Mouse (Mus musculus): ENCODE measurements at regions not wholly inside any gene's neighbourhood (a gene's known extent, or its start where the extent isn't known, plus 50 kb on each side); places are given as distances from the start of the nearest gene placed in this dataset.

- Histone ChIP-seq H3K27me3 (ENCODE audit: control insufficient read depth, insufficient read depth, low read length) (no peaks in the 10 kb centered on the region), H3K9ac (ENCODE audit: low read length) (no peak overlapping the region), H3K27ac (ENCODE audit: low read depth, low read length) (no peak overlapping the region), H3K36me3 (ENCODE audit: control insufficient read depth, insufficient read depth, low read length) (no peaks in the 10 kb centered on the region), H3K4me2 (no peak overlapping the region), H3K4me1 (ENCODE audit: control insufficient read depth, insufficient read depth, low read length) (peaks cover 2% of the 10 kb centered on the region; the same call in 1 of the 2 replicates), H3K9me3 (ENCODE audit: control insufficient read depth, low read length) (no peaks in the 10 kb centered on the region), H3K4me3 (ENCODE audit: low read depth, low read length) (no peak overlapping the region)
- no peak for ATAC-seq (ENCODE audit: low FRiP score)
- DNase-seq (ENCODE audit: low spot score, missing footprints) = no peak
- WGBS = 81% methylated on average over 25 of the region's 25 CpGs
These were observed 124.0 kb downstream of the Cdc42ep3 start for GRCm38 (mm10) chr17:79230653-79231489.

GRCm38 (mm10) chr17:79206563-79206962 lies 148.3 kb downstream of the Cdc42ep3 start:
- H3K27ac ChIP-seq (ENCODE audit: low read depth, low read length) = no peak overlapping the region
- no peaks in the 10 kb centered on the region for H3K36me3 ChIP-seq (ENCODE audit: control insufficient read depth, insufficient read depth, low read length)
- no peaks in the 10 kb centered on the region for H3K27me3 ChIP-seq (ENCODE audit: control insufficient read depth, insufficient read depth, low read length)
- no peak for DNase-seq (ENCODE audit: low spot score, missing footprints)
- WGBS = 88% methylated on average over 1 of the region's 1 CpGs
- H3K4me1 ChIP-seq (ENCODE audit: control insufficient read depth, insufficient read depth, low read length) = no peaks in the 10 kb centered on the region
- no peak overlapping the region for H3K4me2 ChIP-seq
- ATAC-seq (ENCODE audit: low FRiP score) = no peak
- H3K9me3 ChIP-seq (ENCODE audit: control insufficient read depth, low read length) = no peaks in the 10 kb centered on the region; the same call in 1 of the 2 replicates
- H3K4me3 ChIP-seq (ENCODE audit: low read depth, low read length) = no peak overlapping the region
- no peak overlapping the region for H3K9ac ChIP-seq (ENCODE audit: low read length)

- ATAC-seq (ENCODE audit: low FRiP score) = no peak
- no peak for DNase-seq (ENCODE audit: low spot score, missing footprints)
- no peak overlapping the region for H3K9ac ChIP-seq (ENCODE audit: low read length)
- H3K9me3 ChIP-seq (ENCODE audit: control insufficient read depth, low read length) = no peaks in the 10 kb centered on the region; the same call in 1 of the 2 replicates
- no peaks in the 10 kb centered on the region for H3K27me3 ChIP-seq (ENCODE audit: control insufficient read depth, insufficient read depth, low read length)
- H3K27ac ChIP-seq (ENCODE audit: low read depth, low read length) = no peak overlapping the region
- no peak overlapping the region for H3K4me3 ChIP-seq (ENCODE audit: low read depth, low read length)
- H3K4me2 ChIP-seq = no peak overlapping the region
- H3K4me1 ChIP-seq (ENCODE audit: control insufficient read depth, insufficient read depth, low read length) = no peaks in the 10 kb centered on the region
- 92% methylated on average over 4 of the region's 4 CpGs for WGBS
- H3K36me3 ChIP-seq (ENCODE audit: control insufficient read depth, insufficient read depth, low read length) = no peaks in the 10 kb centered on the region
These were observed 148.8 kb downstream of the Cdc42ep3 start for GRCm38 (mm10) chr17:79206111-79206510.

- Histone ChIP-seq H3K27ac (ENCODE audit: low read depth, low read length) (no peak overlapping the region), H3K9ac (ENCODE audit: low read length) (no peak overlapping the region), H3K36me3 (ENCODE audit: control insufficient read depth, insufficient read depth, low read length) (no peaks in the 10 kb centered on the region), H3K4me2 (no peak overlapping the region), H3K4me3 (ENCODE audit: low read depth, low read length) (no peak overlapping the region), H3K27me3 (ENCODE audit: control insufficient read depth, insufficient read depth, low read length) (no peaks in the 10 kb centered on the region), H3K9me3 (ENCODE audit: control insufficient read depth, low read length) (no peaks in the 10 kb centered on the region; the same call in 1 of the 2 replicates), H3K4me1 (ENCODE audit: control insufficient read depth, insufficient read depth, low read length) (no peaks in the 10 kb centered on the region)
- DNase-seq (ENCODE audit: low spot score, missing footprints) = no peak
- 59% methylated on average over 9 of the region's 9 CpGs for WGBS
- ATAC-seq (ENCODE audit: low FRiP score) = no peak
These were observed 148.2 kb downstream of the Qpct start for GRCm38 (mm10) chr17:79199814-79200491.

GRCm38 (mm10) chr17:79191871-79192373 lies 140.2 kb downstream of the Qpct start:
- DNase-seq (ENCODE audit: low spot score, missing footprints) (peak; percentile 64), ATAC-seq (ENCODE audit: low FRiP score) (no peak)
- H3K9ac ChIP-seq (ENCODE audit: low read length) = no peak overlapping the region
- H3K9me3 ChIP-seq (ENCODE audit: control insufficient read depth, low read length) = no peaks in the 10 kb centered on the region
- no peaks in the 10 kb centered on the region for H3K36me3 ChIP-seq (ENCODE audit: control insufficient read depth, insufficient read depth, low read length)
- no peaks in the 10 kb centered on the region for H3K4me1 ChIP-seq (ENCODE audit: control insufficient read depth, insufficient read depth, low read length)
- H3K27me3 ChIP-seq (ENCODE audit: control insufficient read depth, insufficient read depth, low read length) = no peaks in the 10 kb centered on the region
- 77% methylated on average over 5 of the region's 5 CpGs for WGBS
- H3K27ac ChIP-seq (ENCODE audit: low read depth, low read length) = no peak overlapping the region
- no peak overlapping the region for H3K4me2 ChIP-seq
- no peak overlapping the region for H3K4me3 ChIP-seq (ENCODE audit: low read depth, low read length)

GRCm38 (mm10) chr17:79188282-79188681 lies 136.6 kb downstream of the Qpct start:
- no peak overlapping the region for H3K4me2 ChIP-seq
- H3K27ac ChIP-seq (ENCODE audit: low read depth, low read length) = no peak overlapping the region
- no peaks in the 10 kb centered on the region for H3K27me3 ChIP-seq (ENCODE audit: control insufficient read depth, insufficient read depth, low read length)
- no peaks in the 10 kb centered on the region for H3K36me3 ChIP-seq (ENCODE audit: control insufficient read depth, insufficient read depth, low read length)
- DNase-seq (ENCODE audit: low spot score, missing footprints) (no peak), ATAC-seq (ENCODE audit: low FRiP score) (no peak)
- 79% methylated on average over 7 of the region's 7 CpGs for WGBS
- no peaks in the 10 kb centered on the region for H3K4me1 ChIP-seq (ENCODE audit: control insufficient read depth, insufficient read depth, low read length)
- no peak overlapping the region for H3K4me3 ChIP-seq (ENCODE audit: low read depth, low read length)
- H3K9ac ChIP-seq (ENCODE audit: low read length) = no peak overlapping the region
- no peaks in the 10 kb centered on the region for H3K9me3 ChIP-seq (ENCODE audit: control insufficient read depth, low read length)

- Histone ChIP-seq H3K4me2 (no peak overlapping the region), H3K4me3 (ENCODE audit: low read depth, low read length) (no peak overlapping the region), H3K4me1 (ENCODE audit: control insufficient read depth, insufficient read depth, low read length) (no peaks in the 10 kb centered on the region), H3K27ac (ENCODE audit: low read depth, low read length) (no peak overlapping the region), H3K9me3 (ENCODE audit: control insufficient read depth, low read length) (no peaks in the 10 kb centered on the region), H3K27me3 (ENCODE audit: control insufficient read depth, insufficient read depth, low read length) (no peaks in the 10 kb centered on the region), H3K9ac (ENCODE audit: low read length) (no peak overlapping the region), H3K36me3 (ENCODE audit: control insufficient read depth, insufficient read depth, low read length) (no peaks in the 10 kb centered on the region)
- 71% methylated on average over 3 of the region's 3 CpGs for WGBS
- peak; percentile 75; the same call in 1 of the 2 replicates for ATAC-seq (ENCODE audit: low FRiP score)
- DNase-seq (ENCODE audit: low spot score, missing footprints) = peak; percentile 87
These were observed 128.8 kb downstream of the Qpct start for GRCm38 (mm10) chr17:79180277-79181130.

GRCm38 (mm10) chr17:79177259-79177658 lies 125.6 kb downstream of the Qpct start:
- Histone ChIP-seq H3K27ac (ENCODE audit: low read depth, low read length) (no peak overlapping the region), H3K9me3 (ENCODE audit: control insufficient read depth, low read length) (no peaks in the 10 kb centered on the region), H3K4me3 (ENCODE audit: low read depth, low read length) (no peak overlapping the region), H3K4me1 (ENCODE audit: control insufficient read depth, insufficient read depth, low read length) (no peaks in the 10 kb centered on the region), H3K27me3 (ENCODE audit: control insufficient read depth, insufficient read depth, low read length) (no peaks in the 10 kb centered on the region), H3K36me3 (ENCODE audit: control insufficient read depth, insufficient read depth, low read length) (no peaks in the 10 kb centered on the region), H3K4me2 (no peak overlapping the region), H3K9ac (ENCODE audit: low read length) (no peak overlapping the region)
- 82% methylated on average over 3 of the region's 3 CpGs for WGBS
- ATAC-seq (ENCODE audit: low FRiP score) (0 out of 2 replicates have a peak, but pooled peaks have one; percentile 22), DNase-seq (ENCODE audit: low spot score, missing footprints) (no peak)

Measured in midbrain, embryonic 11.5 days (tissue).